Mouse (Mus musculus) thymus, postnatal 25 days (tissue): Measurements from ENCODE around the gene Gzmk.
"Not testable (repeated sequence)": the region's sequence is repeated elsewhere in the genome, so short reads cannot be mapped to it uniquely, and the experiment has no call there.

Source experiments
- DNase-seq: peaks from one replicate; pipeline ENCODE4 v3.0.0; 2022

The Gzmk gene

GRCm38 (mm10) chr13:113225811-113226210 is at the start of gene Gzmk:
Gene Gzmk (minus strand): TSS chr13:113225908.
- no peak for DNase-seq

- no peak for DNase-seq
These were observed 45.5 kb upstream of the Gzmk start for GRCm38 (mm10) chr13:113271189-113271588.

GRCm38 (mm10) chr13:113269777-113270776 is 44.4 kb upstream of the Gzmk start:
- DNase-seq, result peak; percentile 72

GRCm38 (mm10) chr13:113267204-113267603 is 41.5 kb upstream of the Gzmk start:
- no peak for DNase-seq

GRCm38 (mm10) chr13:113266495-113266951 is 40.8 kb upstream of the Gzmk start:
- DNase-seq, result peak; percentile 69

- peak; percentile 42 for DNase-seq
These were observed 39.5 kb upstream of the Gzmk start for GRCm38 (mm10) chr13:113265257-113265656.

GRCm38 (mm10) chr13:113262822-113263221 is 37.1 kb upstream of the Gzmk start:
- DNase-seq, result no peak

GRCm38 (mm10) chr13:113259237-113259636 is 33.5 kb upstream of the Gzmk start:
- DNase-seq, result no peak

- DNase-seq, result peak; percentile 30
These were observed 31.5 kb upstream of the Gzmk start for GRCm38 (mm10) chr13:113257190-113257589.

GRCm38 (mm10) chr13:113256766-113257165 is 31.1 kb upstream of the Gzmk start:
- DNase-seq, result no peak

GRCm38 (mm10) chr13:113252580-113252979 is 26.9 kb upstream of the Gzmk start:
- DNase-seq, result not testable (repeated sequence)

- DNase-seq, result no peak
These were observed 19.3 kb upstream of the Gzmk start for GRCm38 (mm10) chr13:113245025-113245424.

GRCm38 (mm10) chr13:113242129-113242528 is 16.4 kb upstream of the Gzmk start:
- peak; percentile 10 for DNase-seq

- peak; percentile 33 for DNase-seq
These were observed 2.2 kb upstream of the Gzmk start for GRCm38 (mm10) chr13:113227666-113228463.

GRCm38 (mm10) chr13:113227076-113227475 is 1.4 kb upstream of the Gzmk start:
- no peak for DNase-seq

- no peak for DNase-seq
These were observed 1.6 kb downstream of the Gzmk start for GRCm38 (mm10) chr13:113224105-113224504.

GRCm38 (mm10) chr13:113221851-113222250 is 3.9 kb downstream of the Gzmk start:
- no peak for DNase-seq

GRCm38 (mm10) chr13:113213865-113214264 is 11.8 kb downstream of the Gzmk start:
- DNase-seq, result no peak

GRCm38 (mm10) chr13:113212401-113212800 is 13.3 kb downstream of the Gzmk start:
- DNase-seq, result no peak

- DNase-seq, result peak; percentile 12
These were observed 14.4 kb downstream of the Gzmk start for GRCm38 (mm10) chr13:113211345-113211744.

- peak; percentile 16 for DNase-seq
These were observed 16.1 kb downstream of the Gzmk start, which contains the start of gene Esm1 for GRCm38 (mm10) chr13:113209624-113210023. Gene Esm1 (plus strand): TSS chr13:113209659.

GRCm38 (mm10) chr13:113205346-113205745 is 20.4 kb downstream of the Gzmk start:
- no peak for DNase-seq

GRCm38 (mm10) chr13:113203146-113203545 is 22.6 kb downstream of the Gzmk start:
- DNase-seq, result no peak
